Mouse (Mus musculus) monocyte, adult 5-6 weeks (primary cell): ENCODE results near the gene Zfp948. TPM values are rescaled to one million over a fixed set of nuclear protein-coding genes. Genes with fewer than 3 reads are reported as not detected.

Source experiments
- ATAC-seq: fragments of 153-309, 156-312 bp; replicated peaks from 2 replicates; pipeline ENCODE4 v1.8.0; 2017; ENCODE audit warnings: mild to moderate bottlenecking; ENCODE audit not compliant: low TSS enrichment, insufficient number of reproducible peaks, severe bottlenecking, poor library complexity, low FRiP score
- total RNA-seq: library from RNA; stranded (forward); fragments of 200-1000, 200-491, 200-594 nt; gene quantifications from 3 replicates; pipeline ENCODE4 v1.2.3, GENCODE M21; 2017

Gene Zfp948
- 0.43 to 5.9 TPM (median 5.0 TPM) in 3 replicates for total RNA-seq

DNA sequence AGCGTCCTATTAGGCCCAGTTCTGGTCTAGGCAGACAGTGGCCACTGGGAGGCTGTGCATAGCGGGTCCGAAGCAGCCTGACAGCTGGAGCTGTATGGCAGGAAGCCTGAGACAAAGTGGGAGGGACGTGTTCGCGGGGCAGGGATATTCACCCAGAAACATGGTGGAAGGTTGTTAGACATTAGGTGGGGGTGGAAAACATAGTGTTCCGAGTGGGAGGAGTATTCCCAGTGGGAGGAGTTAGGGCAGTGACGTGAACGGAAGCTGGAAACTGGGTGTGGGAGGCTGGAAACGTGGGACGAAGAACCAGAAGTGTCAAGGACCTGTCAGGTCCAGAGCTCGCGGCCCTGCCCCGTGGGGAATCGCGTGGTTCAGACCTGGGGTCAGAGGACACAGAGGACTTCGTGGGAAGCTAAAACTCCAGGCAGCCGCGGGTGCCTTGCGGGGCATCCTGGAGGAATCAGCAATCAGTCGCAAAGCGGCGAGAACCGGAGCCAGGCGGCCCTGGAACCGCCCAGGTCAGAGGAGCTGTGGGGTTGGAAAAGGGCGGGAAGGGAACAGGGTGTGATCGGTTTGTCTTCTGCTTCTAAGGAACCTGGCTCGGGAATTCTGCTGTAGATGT, at the start of gene Zfp948:
Gene Zfp948 (plus strand): TSS at position 281 of the 622 bp plus-strand sequence.
- peak; percentile 72 for ATAC-seq

DNA sequence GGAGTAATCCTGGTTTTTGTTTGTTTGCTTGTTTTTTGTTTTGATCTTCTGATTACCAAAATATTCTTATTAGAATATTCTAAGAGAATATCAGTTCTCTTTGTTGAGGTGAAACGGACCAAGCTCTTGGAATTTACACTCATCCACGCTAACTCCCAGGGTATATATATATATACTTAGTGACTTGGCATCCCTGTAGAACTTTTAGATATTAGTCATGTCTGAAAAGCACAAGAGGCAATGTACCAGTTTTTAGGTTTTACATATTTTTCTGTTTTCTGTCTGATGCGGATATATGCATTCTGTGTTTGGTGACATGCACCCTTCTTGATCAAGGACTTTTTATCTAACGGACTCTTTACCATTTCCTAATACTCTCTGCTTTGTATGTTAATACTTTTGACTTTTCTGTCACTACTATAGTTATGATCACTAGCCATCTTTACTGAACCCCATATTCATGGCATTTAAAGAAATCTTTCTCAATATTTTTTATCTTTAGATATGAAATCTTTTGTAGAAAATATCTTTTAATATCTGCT, 49.6 kb upstream of the Zfp948 start:
- no peak for ATAC-seq

DNA sequence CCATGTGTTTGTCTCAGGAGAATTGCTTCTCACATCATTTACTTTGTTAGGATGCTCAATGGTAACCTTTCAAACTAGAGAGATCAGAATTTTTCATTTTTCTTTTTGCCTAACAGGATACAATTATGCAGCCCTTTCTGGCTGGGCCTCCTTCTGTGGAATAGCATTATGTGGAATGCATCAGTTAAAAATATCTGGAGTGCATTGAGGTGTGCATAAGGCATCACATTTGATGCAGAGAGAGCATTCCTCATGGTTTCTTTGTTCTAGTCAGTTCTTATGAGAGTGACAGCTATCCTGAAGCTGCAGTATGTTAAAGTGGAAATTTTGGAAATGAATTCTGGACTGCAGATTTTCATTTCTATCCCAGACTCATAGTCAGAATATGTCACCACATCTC, 40.5 kb upstream of the Zfp948 start:
- ATAC-seq = no peak

DNA sequence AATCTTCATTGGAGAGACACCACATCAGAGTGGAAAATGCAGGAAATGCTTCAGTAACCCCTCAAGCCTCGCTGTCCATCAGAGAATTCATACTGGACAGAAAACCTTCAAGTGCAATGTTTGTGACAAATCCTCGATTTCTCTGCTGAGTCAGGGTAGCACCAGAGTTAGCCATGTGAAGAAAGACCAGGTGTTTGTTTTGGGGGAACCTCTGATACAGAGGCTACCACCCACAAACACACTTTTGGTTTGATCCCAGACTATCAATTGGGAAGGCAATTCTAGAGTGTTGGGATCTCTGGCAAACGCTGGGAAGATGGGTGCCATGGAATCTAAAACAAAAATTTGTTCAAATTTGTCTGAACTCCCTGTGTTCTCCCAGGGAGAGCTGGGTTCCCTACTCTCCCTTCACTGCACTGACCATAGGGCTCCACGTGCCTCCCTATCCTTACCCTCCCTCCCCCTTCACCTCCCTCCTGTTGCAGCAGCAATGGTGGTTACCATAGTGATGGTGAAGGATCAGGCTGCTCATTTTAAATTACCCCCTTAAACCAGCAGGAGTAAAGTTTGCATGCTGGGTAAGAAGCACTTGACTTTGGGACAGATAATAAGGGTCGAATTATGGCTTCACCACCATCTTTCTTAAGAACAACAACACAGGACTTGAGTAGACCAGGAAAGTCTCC, 36.0 kb upstream of the Zfp948 start:
- no peak for ATAC-seq

DNA sequence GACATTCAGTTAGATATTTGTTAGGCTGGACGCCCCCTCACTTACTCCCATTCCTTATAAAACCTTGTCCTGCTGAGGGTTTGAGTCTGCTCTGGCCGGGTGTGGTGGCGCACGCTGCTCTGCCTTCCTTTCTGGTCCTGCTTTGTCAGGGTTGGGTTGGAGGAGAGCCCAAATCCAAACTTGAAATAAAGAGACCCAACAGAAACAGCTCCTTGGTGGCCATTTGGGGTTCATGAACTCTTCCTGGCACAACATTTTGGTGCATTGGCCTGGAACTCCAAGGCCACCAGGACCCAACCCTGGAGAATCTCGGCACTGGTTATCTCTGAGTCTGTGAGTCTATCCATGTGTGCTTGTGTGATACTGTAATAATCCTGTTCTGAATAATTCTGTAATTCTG, 35.2 kb upstream of the Zfp948 start:
- no peak for ATAC-seq

DNA sequence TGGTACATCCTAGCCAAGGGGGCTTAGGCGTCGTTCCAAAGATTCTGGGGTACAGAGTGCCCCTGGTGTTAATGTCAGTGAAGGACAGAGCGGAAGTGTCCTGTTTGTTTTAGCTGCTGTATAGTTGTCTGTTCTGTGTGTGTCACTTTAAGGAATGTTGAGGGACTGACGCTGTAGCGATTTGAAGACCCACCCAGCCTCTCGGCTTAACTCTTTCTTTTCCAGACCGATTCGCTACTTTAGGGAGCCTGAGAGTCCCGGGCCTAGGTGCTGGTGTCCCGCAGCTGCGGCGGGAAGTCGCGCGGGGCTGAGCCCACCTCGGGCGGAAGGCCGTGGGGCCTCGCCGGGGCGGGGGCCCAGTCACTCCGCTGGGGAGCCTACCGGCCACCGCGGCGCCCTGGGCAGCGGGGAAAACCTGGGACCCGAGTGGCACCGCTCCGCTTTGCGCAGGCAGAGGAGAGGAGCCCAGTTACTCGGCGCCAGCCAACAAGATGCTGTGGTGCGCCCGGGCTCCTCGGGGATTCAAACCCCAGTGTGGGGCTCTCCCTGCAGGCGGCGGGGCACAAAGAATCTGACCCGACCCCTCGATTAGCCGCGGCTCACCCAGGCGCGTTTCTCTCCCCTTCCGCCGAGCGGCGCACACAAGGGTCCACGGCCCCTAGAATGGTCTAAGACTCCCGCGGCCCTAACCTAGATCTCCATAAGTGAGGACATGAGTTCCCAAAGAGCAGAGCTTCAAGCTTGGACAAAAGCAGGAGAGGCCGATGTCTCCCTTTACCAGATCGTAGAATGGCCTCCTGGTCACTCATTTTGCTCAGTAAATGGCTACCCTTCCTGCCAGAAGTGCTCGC, 34.5 kb upstream of the Zfp948 start:
- peak; percentile 51 for ATAC-seq

DNA sequence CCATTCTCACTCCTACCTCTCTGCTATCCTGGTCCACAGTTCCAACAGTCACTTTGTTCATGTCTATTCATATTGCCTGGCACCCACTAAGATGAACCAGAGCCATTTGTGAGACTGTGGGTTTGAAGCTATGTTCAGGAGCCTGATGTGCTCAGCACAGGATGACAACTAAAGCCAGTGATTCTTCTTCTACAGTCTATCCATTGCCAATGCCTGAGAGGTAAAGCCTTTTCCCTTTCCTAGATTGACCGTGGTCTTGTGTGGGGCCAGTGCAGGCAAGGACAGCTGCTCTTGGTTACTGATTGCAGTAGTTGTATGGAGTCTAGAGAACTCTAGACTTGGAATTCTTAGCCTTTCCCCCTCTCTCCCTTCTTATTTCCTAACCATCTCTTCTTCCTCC, 32.8 kb upstream of the Zfp948 start:
- no peak for ATAC-seq

DNA sequence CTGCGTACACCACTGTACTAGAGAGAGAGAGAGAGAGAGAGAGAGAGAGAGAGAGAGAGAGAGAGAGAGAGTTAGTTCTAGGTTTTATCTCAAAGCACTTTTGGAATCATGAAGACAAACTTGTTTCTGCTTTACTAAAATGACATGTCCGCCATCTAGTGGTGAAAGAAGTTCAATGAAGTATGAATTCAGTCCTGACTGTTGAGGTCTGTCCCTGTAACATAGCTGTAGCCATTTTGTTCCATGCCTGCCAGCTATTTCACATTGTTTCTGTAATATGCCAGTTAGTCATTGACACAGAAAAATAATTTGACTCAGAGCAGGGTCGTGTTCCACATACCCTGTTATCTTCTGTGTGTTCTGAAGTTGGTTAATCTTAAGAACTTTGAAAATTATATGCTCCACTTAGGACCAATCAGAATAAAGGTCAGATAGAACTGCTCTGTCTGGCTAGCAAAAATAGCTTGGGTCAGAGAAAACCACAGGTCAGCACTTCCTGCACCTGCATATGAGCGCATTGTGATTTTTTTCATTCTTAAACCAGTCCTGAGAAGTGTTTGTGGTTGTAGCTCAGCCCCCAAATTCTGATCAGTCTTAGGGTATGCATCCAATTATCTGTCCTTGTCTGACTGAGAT, 32.2 kb upstream of the Zfp948 start:
- ATAC-seq = peak; percentile 40

DNA sequence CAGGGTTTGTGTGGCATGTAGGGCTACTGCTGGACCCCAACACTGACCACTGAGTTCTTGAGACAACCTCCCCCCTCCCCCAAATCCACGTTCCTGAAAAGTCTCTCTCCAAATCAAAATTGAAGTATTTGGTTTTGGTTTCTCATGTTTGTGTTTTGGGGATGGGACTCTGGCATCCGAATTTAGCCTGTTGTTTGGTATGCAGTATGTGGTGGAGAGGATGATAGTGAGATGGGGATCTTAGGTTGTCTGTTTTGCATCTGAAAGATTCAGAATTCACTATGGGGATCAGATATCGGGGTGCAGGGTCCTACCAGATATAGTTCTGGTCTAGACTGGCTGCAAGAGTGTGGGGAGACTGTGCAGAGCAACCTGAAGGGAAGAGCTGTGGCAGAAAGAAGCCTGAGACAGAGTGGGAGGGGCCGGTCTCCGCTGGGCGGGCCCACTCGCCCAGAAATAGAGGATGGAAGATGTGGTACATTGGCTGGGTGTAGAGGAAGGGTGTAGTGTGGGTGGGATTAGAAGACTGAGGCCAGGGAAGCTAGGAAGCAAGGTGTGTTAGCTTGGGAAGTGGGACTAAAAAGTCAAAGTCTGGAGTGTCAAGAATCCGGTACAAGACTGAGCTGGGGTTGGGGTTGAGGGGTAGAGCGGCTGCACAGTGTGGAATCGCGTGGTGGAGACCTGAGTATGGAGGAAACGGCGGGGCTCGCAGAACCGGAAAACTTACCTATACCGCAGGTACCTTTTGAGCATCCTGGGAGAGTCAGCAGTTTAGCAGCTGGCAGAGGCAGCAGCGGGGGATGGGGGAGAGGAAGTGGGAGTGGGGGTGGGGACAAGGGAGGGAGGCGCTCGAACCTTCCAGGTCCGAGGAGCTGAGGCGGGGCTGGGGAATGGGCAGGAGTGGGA, 31.5 kb upstream of the Zfp948 start, which contains the start of gene Zfp52:
Gene Zfp52 (plus strand): TSS at position 444 of the 906 bp plus-strand sequence.
- peak; percentile 67 for ATAC-seq

DNA sequence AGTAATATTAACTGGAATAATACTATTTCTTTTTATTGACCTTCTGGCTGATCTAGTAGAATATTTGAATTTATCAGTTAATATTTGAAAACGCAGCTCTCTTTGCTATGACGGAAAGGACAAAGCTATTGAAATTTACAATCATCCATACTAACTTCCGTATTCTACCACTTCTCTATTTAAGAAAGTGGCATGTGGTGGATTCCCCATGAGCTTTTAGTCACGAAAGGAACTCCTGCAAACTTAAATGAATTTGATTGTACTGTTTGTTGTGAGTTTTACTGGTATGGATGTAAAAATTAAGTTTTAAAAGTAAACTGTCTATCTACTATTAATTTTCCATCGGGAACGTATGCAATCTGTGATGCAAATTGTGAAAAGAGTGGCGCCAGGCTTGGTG, 30.7 kb upstream of the Zfp948 start:
- ATAC-seq = no peak

DNA sequence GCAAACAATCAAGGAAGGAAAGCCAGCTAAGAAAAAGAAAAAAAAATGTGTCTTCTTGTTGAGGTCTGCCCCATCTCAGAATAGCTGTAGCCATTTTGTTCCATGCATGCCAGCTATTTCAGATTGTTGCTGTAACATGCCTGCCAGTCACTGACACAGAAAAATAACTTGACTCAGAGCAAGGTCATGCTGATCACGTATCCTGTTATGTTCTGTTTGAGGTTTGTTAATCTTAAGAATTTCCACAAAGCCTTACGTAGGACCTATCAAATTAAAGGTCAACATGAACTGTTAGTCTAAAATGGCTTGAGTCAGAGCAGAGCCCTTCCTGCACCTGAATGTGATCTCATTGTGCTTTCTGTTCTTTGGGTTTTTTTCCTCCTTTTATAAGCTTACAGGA, 30.1 kb upstream of the Zfp948 start:
- no peak for ATAC-seq

DNA sequence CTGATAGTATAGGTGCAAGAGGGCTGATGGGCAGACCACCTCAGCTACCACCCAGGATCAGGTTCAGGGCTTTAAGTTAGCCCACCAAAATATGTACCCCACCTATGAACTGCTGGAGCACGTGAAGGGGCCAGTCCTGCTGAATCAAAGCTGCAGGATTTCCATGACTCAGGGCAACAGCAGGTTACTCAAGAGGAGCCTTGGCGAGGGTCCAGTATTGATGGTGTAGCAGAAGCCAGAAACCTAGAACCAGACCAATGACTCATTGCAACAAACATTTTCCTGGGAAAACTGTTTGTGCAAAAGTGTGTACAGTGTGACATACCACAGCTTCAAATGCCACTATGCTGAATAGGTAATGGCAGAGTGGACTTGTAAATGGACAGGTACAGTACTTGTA, 9.0 kb upstream of the Zfp948 start:
- ATAC-seq = no peak

DNA sequence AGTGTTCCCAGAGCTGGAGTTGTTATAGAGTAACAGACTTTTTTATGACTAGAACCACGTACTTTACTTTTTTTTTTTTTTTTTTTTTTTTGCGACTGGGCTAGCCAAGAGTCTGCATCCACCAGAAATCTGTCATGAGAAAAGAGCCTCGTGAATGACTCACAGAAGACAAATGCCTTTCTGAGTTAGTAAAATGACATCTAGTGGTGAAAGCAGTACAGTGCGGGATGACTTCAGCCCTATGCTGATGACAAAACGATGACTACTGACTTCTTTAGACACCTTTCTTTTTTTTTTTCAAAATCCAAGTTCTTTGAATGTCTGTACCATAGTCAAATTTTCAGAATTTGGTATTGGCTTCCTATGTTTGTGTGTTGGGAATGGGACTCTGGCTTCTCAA, 588 bp upstream of the Zfp948 start:
- peak; percentile 77 for ATAC-seq

DNA sequence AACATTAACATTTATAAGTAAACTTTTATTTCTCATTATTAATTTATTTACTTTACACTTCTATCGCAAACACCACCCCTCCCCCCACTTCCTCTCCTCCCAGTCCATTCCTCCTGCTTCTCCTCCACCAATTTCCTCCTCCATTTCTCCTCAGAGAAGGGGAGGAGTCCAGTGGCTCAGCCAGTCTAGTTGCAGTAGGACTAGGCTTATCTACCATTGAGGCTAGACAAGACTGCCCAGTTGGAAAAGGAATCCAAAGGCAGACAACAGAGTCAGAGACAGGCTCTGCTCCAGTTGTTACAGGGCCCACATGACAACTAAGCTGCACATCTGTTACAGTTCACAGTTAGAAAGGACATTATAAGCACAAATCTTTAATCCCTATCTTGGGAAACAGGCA, 888 bp downstream of the Zfp948 start:
- ATAC-seq = no peak

DNA sequence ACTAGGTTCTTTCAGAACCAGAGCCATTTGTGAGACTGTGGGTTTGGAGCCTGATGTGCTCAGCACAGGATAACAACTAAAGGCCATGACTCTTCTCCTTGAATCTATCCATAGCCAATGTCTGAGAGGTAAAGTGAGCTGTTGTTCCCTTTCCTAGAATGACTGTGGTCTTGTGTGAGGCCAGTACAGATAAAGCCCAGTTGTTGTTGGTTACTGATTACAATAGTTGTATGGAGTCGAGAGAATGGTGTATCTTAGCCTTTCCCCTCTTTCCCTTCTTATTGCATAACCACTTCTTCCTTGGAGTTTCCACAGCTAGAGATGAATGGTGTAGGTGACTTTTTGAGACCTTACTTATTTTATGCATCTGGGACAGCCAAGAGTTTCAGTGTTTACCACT, 12.3 kb downstream of the Zfp948 start:
- ATAC-seq = no peak

DNA sequence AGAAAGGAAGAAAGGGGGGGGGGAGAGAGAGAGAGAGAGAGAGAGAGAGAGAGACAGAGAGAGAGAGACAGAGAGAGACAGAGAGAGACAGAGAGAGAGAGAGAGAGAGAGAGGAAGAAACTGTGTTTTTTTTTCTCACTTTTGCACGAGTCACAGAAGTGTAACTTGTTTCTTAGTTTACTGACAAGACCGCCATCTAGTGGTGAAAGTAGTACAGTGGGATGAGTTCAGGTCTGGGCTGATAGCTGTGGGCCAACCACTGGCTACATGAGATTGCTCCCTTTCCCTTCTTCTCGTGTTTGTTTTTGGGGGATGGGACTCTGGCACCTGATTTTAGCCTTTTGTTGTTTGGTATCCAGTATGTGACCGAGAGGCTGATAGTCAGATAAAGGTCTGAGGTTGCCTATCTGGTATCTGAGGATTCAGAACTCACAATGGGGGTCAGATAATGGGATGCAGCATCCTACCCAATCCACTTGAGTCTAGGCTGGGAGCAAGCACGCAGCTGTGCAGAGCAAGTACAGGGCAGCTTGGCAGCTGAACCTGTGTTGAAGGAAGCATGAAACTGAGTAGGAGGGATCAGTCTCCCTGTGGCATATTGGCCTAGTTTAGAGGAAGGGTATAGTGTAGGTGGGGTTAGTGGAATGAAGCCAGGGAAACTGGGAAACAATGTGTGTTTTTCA, 12.8 kb downstream of the Zfp948 start:
- ATAC-seq = peak; percentile 80

DNA sequence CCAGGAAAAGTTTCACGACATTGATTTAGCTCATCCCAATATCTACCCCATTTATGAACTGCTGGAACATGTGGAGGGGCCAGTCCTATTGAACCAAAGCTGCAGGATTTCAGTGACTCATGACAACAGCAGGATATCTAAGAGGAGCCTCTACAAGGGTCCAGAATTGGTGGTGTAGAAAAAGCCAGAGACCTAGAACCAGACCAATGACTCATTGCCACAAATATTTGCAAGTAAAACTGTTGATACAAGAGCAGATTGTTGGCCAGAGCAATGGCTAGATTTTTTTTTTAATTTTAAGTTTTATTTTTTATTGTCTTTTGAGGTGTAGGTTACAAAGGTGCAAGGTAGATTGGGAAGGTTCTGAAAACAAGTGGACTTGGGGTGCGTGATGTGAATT, 18.7 kb downstream of the Zfp948 start:
- no peak for ATAC-seq

DNA sequence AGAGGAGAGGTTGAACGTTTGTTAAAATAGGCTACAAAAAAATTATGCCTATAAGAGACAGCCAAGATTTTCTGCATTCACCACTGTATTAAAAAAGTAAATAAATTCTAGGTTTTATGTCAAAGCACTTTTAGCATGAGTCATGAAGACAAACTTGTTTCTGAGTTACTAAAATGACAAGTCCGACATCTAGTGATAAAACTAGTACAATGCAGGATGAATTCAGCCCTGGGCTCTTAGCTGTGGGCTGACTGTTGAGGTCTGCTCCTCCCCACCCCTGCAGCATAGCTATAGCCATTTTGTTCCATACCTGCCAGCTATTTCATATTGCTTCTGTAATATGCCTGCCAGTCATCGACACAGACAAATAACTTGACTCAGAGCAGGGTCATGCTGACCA, 49.5 kb downstream of the Zfp948 start:
- ATAC-seq = no peak
